Mouse (Mus musculus): ENCODE data around the gene Ctdsp1.

Ctdsp1 gene

DNA sequence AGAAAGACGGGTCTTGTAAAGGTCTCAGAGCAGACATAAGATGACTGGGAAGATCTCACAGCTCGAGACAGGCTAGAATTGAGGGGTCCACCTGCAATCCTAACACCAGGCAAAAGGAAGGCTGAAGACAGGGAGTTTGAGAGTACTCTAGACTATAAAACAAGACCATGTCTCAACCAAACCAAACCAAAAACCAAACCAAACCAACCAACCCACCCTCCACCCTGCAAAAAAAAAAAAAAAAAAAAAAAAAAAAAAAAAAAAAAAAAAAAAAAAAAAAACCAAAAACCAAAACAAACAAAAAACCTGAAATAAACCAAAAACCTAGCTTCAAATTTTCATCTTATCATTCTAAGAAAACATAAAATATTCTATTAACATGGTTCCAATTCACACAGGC, 53.2 kb downstream of the Ctdsp1 start:
- no peak for DNase-seq (ENCODE audit: low read depth, low spot score)

Measured in telencephalon, adult 2 months (tissue).